Mouse (Mus musculus) heart, embryonic 11.5 days (tissue): ENCODE data around the gene Bst1. TPM values are rescaled to one million over a fixed set of nuclear protein-coding genes. Genes with fewer than 3 reads are reported as not detected.

Source experiments
- ATAC-seq: fragments of 200-750 bp; cut with Nextera tagmentation; replicated peaks from 2 replicates; pipeline ENCODE4 v1.8.0; 2017; ENCODE audit warnings: moderate library complexity; ENCODE audit not compliant: insufficient number of reproducible peaks, low FRiP score, low TSS enrichment
- H3K27ac ChIP-seq: fragments of 300-500 bp; sonication (generic); 2 replicates; pipeline ENCODE4 v1.5.1; 2014; ENCODE audit warnings: mild to moderate bottlenecking, low read depth, low read length
- H3K27me3 ChIP-seq: fragments of 300-500 bp; sonication (generic); 2 replicates; pipeline ENCODE4 v1.6.1; 2014; ENCODE audit warnings: mild to moderate bottlenecking, low read length, mixed read lengths; ENCODE audit not compliant: control insufficient read depth, insufficient read depth
- H3K36me3 ChIP-seq: fragments of 300-500 bp; sonication (generic); 2 replicates; pipeline ENCODE4 v1.6.1; 2014; ENCODE audit warnings: mild to moderate bottlenecking, low read length, moderate library complexity, mixed read lengths; ENCODE audit not compliant: control insufficient read depth, insufficient read depth
- H3K4me1 ChIP-seq: fragments of 300-500 bp; sonication (generic); 2 replicates; pipeline ENCODE4 v1.6.1; 2014; ENCODE audit warnings: low read length; ENCODE audit not compliant: control insufficient read depth, insufficient read depth
- H3K4me2 ChIP-seq: fragments of 300-500 bp; sonication (generic); 2 replicates; pipeline ENCODE4 v1.6.1; 2014; ENCODE audit warnings: mild to moderate bottlenecking, moderate library complexity
- H3K4me3 ChIP-seq: fragments of 300-500 bp; sonication (generic); 2 replicates; pipeline ENCODE4 v1.5.1; 2014; ENCODE audit warnings: low read depth, low read length
- H3K9ac ChIP-seq: fragments of 300-500 bp; sonication (generic); 2 replicates; pipeline ENCODE4 v1.6.1; 2014; ENCODE audit warnings: mild to moderate bottlenecking, low read depth, low read length, moderate library complexity
- H3K9me3 ChIP-seq: fragments of 300-500 bp; sonication (generic); replicated peaks from 2 replicates; pipeline ENCODE4 v1.6.1; 2016; ENCODE audit warnings: low read length; ENCODE audit not compliant: control insufficient read depth
- WGBS: fragments of 180-500 bp; shearing (Covaris S2); extraction: QIAGEN DNeasy Blood & Tissue Kit; methylation state at CpG from one replicate; pipeline ENCODE4 v1.1.7; 2014; ENCODE audit not compliant: insufficient replicate concordance; 5-methylcytosine and 5-hydroxymethylcytosine counted together
- polyA plus RNA-seq: library from polyadenylated mRNA; unstranded; fragments of >200 nt; fragmentation: Nextera tagmentation; extraction: Ambion mirVana; gene quantifications from 2 replicates; pipeline ENCODE4 v1.2.1, GENCODE M21; 2014

Bst1 gene
- polyA plus RNA-seq: 0.23 TPM in 1 of 2 replicates, not detected in the other

- Histone ChIP-seq H3K27me3 (no peaks in the 10 kb centered on the region), H3K4me2 (peak within 1 kb of the TSS; percentile 16; the same call in 1 of the 2 replicates), H3K27ac (no peak within 1 kb of the TSS), H3K9ac (no peak within 1 kb of the TSS), H3K4me3 (no peak within 1 kb of the TSS), H3K36me3 (no peaks in the 10 kb centered on the region), H3K4me1 (no peaks in the 10 kb centered on the region), H3K9me3 (no peaks in the 10 kb centered on the region)
- WGBS: 42% methylated on average over 12 of the region's 12 CpGs
- ATAC-seq: no peak; the same call in 1 of the 2 replicates
These were observed at the start of gene Bst1 for GRCm38 (mm10) chr5:43818695-43819094. Gene Bst1, plus strand, starts transcription at chr5:43818885.

GRCm38 (mm10) chr5:43770618-43771354, 47.9 kb upstream of the Bst1 start:
- H3K36me3 ChIP-seq: peaks cover 8% of the 10 kb centered on the region; the same call in 1 of the 2 replicates

GRCm38 (mm10) chr5:43771555-43771954, 47.1 kb upstream of the Bst1 start:
- ATAC-seq: no peak
- Histone ChIP-seq H3K4me2 (no peak overlapping the region), H3K9ac (no peak overlapping the region), H3K27me3 (no peaks in the 10 kb centered on the region), H3K4me1 (no peaks in the 10 kb centered on the region; the same call in 1 of the 2 replicates), H3K4me3 (no peak overlapping the region), H3K9me3 (no peaks in the 10 kb centered on the region), H3K27ac (no peak overlapping the region), H3K36me3 (peaks cover 8% of the 10 kb centered on the region; the same call in 1 of the 2 replicates)
- WGBS: 85% methylated on average over 3 of the region's 3 CpGs

More at GRCm38 (mm10) chr5:43770618-43771354, 47.9 kb upstream of the Bst1 start:
- Histone ChIP-seq H3K4me3 (no peak overlapping the region), H3K4me2 (no peak overlapping the region), H3K27ac (no peak overlapping the region), H3K9ac (no peak overlapping the region), H3K27me3 (no peaks in the 10 kb centered on the region), H3K4me1 (no peaks in the 10 kb centered on the region), H3K9me3 (no peaks in the 10 kb centered on the region)
- WGBS: 73% methylated on average over 3 of the region's 3 CpGs
- no peak for ATAC-seq

GRCm38 (mm10) chr5:43776407-43776806, 42.3 kb upstream of the Bst1 start:
- H3K4me3 ChIP-seq: no peak overlapping the region
- ATAC-seq: no peak
- H3K36me3 ChIP-seq: no peaks in the 10 kb centered on the region
- no peak overlapping the region for H3K9ac ChIP-seq
- peaks cover 5% of the 10 kb centered on the region for H3K4me1 ChIP-seq
- no peaks in the 10 kb centered on the region for H3K9me3 ChIP-seq
- H3K27ac ChIP-seq: no peak overlapping the region
- H3K27me3 ChIP-seq: no peaks in the 10 kb centered on the region
- H3K4me2 ChIP-seq: no peak overlapping the region

- H3K36me3 ChIP-seq: no peaks in the 10 kb centered on the region
- no peak overlapping the region for H3K4me3 ChIP-seq
- H3K27me3 ChIP-seq: no peaks in the 10 kb centered on the region
- H3K27ac ChIP-seq: no peak overlapping the region
- 48% methylated on average over 1 of the region's 1 CpGs for WGBS
- H3K4me1 ChIP-seq: peaks cover 5% of the 10 kb centered on the region
- H3K9me3 ChIP-seq: no peaks in the 10 kb centered on the region
- no peak for ATAC-seq
- no peak overlapping the region for H3K9ac ChIP-seq
- no peak overlapping the region for H3K4me2 ChIP-seq
These were observed 41.7 kb upstream of the Bst1 start for GRCm38 (mm10) chr5:43776993-43777392.

- no peak overlapping the region for H3K9ac ChIP-seq
- H3K9me3 ChIP-seq: no peaks in the 10 kb centered on the region
- H3K4me2 ChIP-seq: no peak overlapping the region
- H3K27ac ChIP-seq: no peak overlapping the region
- ATAC-seq: no peak
- H3K36me3 ChIP-seq: no peaks in the 10 kb centered on the region
- 75% methylated on average over 3 of the region's 3 CpGs for WGBS
- peaks cover 5% of the 10 kb centered on the region for H3K4me1 ChIP-seq
- no peak overlapping the region for H3K4me3 ChIP-seq
- H3K27me3 ChIP-seq: no peaks in the 10 kb centered on the region
These were observed 40.1 kb upstream of the Bst1 start for GRCm38 (mm10) chr5:43778583-43778982.

GRCm38 (mm10) chr5:43781423-43781976, 37.2 kb upstream of the Bst1 start:
- H3K9me3 ChIP-seq: no peaks in the 10 kb centered on the region
- no peaks in the 10 kb centered on the region for H3K36me3 ChIP-seq
- no peaks in the 10 kb centered on the region for H3K27me3 ChIP-seq
- H3K4me1 ChIP-seq: peaks cover 5% of the 10 kb centered on the region
- peak overlapping the region; percentile 93 for H3K27ac ChIP-seq
- peak overlapping the region; percentile 95 for H3K9ac ChIP-seq
- H3K4me3 ChIP-seq: peak overlapping the region; percentile 91
- peak; percentile 74 for ATAC-seq
- peak overlapping the region; percentile 69 for H3K4me2 ChIP-seq
- 0% methylated on average over 51 of the region's 61 CpGs for WGBS

- Histone ChIP-seq H3K9ac (peak overlapping the region; percentile 95), H3K4me1 (peaks cover 5% of the 10 kb centered on the region), H3K27me3 (no peaks in the 10 kb centered on the region), H3K9me3 (no peaks in the 10 kb centered on the region), H3K27ac (peak overlapping the region; percentile 93), H3K4me3 (peak overlapping the region; percentile 91), H3K4me2 (peak overlapping the region; percentile 69), H3K36me3 (no peaks in the 10 kb centered on the region)
- WGBS: 5% methylated on average over 77 of the region's 82 CpGs
- peak; percentile 90 for ATAC-seq
These were observed 36.4 kb upstream of the Bst1 start for GRCm38 (mm10) chr5:43781977-43782930.
